Mouse (Mus musculus) spleen, postnatal 36 days (tissue): ENCODE measurements at regions not wholly inside any gene's neighbourhood (a gene's known extent, or its start where the extent isn't known, plus 50 kb on each side); places are given as distances from the start of the nearest gene placed in this dataset.

ENCODE experiments used
- DNase-seq, 2 experiments: peaks; one replicate each; pipeline ENCODE4 v3.0.0; 2022; ENCODE audit warnings: low spot score in 2 of 2, mixed read lengths in 1 of 2

DNA sequence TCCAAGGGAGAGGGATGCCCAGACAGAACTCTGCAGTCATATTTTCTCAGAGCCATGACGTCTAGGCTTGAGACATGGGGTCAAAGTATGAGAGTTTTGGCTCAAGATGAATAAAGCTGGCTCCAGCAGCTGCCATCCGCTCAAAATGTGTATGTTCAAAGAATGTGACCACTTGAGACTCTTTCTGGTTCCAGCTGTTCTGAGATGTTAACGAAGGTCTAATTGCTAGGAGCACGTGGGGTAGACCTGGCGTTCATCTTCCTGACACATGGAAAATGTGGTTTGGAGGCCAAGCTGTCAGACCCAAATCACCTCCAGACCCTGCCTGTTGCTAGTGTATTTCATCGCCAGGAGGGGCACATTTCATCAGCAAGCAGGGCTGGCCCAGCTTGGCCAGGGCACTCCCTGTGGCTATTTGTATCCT is 58.9 kb upstream of the Ankrd1 start:
- DNase-seq = no peak

DNA sequence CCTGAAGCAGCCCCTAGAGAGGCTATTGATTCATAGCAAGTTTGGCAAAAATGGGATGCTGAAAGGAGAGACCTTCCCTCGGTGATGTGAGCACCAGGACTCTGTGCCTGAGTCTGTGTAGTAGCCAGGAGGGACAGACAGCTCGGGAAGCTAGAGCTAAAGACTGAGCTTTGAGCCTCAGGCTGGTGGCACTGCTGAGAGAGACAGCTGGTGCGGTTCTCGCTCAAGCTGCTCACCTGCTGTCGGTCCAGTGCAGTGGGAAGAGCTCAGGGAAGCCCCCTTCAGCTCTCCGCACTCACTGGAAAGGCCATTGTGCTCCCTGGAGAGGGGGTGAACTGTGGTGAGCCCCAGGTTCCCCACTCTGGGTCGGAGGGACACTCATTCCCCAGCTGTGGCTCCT is 60.4 kb upstream of the Ankrd1 start:
- no peak for DNase-seq

DNA sequence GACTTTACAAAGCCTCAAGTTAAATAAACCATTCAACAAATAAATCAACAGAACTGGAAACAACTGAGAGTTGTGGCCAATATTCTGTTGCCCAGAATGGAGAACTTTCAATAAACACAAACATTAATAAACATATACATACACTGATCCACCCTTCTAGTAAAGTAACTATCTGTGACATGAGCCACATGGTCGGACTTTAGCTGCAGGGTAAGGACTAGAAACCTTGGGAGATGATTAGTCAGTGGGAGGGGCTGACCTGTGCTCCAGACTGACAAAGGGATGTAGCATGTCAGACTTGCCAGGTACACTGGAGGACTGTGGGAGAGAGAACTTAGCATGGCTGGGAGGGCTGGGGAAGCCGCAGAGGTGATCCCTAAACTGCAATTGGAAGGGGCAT is 61.6 kb upstream of the Ankrd1 start:
- DNase-seq = no peak

DNA sequence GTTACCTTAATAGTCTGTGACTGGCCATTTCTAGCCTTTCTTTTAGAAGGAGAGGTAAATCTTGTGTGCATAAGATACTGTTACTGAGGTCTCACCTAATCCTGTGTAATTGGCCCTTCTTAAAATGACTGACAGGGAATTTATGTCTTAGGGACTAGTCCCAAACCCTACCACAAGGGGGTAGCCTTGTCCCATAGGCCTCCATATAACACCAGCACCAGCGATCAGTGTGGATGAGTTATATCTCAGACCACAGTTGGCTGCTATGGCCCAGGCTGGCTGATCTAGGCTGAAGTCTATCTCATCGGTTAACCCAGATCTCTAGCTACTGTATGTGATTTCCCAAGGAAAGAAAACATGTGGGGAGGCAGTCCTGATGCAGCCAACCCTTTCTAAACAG is 63.2 kb upstream of the Ankrd1 start:
- peak; percentile 60 to 65 for DNase-seq

DNA sequence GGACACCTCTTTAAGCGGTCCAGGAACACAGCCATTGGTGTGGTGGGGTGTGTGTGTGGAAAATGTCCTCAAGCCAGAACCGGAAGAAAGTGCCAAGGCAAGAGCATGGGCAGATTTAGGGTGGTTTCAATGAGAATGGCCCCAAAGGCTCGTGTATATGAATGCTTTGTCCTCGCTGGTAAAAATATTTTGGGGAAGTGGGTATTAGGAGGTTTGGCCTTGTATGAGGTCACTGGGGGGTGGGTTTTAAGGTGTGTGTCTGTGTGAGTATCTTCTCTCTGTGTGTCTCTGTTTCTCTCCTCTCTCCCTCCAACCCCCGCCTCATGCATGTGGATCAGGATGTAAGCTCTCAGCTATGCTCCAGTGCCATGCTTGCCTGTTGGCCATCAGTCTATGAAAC is 69.8 kb upstream of the Ankrd1 start:
- DNase-seq = no peak

DNA sequence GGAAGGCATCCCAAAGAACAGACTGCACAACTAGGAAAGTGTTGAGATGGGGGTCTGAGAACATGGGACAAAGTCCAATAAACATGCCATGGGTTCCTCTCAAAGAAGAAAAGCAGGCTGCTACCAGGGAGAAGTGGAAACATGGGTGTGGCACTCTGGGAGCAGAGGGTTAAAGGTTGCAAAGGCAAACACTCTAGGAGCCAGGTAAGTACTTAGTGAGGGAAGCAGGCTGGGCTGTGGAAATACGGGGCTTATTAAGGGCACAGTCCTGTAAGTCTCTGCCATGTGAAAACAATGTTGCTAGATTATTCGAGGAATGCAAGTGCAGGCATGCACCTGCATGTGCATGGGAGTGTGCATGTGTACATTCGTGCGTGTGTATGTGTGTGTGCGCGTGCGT is 71.7 kb upstream of the Ankrd1 start:
- DNase-seq = no peak

DNA sequence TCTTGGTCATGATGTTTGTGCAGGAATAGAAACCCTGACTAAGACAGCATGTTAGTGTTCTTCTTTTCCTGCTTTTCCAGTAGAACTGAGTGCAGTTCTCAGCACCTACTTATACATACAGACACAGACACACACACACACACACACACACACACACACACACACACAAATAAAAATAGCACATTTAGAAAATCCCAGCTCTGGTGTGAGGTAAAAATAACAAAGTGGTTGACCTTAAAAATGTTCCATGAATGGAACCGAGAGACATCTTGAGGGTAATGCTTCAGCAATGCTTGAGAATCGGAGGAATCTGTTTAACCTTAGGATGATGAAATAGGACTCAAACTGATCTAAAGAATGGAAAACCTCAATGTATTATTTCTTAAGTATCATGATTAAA is 84.4 kb upstream of the Ankrd1 start:
- no peak for DNase-seq

DNA sequence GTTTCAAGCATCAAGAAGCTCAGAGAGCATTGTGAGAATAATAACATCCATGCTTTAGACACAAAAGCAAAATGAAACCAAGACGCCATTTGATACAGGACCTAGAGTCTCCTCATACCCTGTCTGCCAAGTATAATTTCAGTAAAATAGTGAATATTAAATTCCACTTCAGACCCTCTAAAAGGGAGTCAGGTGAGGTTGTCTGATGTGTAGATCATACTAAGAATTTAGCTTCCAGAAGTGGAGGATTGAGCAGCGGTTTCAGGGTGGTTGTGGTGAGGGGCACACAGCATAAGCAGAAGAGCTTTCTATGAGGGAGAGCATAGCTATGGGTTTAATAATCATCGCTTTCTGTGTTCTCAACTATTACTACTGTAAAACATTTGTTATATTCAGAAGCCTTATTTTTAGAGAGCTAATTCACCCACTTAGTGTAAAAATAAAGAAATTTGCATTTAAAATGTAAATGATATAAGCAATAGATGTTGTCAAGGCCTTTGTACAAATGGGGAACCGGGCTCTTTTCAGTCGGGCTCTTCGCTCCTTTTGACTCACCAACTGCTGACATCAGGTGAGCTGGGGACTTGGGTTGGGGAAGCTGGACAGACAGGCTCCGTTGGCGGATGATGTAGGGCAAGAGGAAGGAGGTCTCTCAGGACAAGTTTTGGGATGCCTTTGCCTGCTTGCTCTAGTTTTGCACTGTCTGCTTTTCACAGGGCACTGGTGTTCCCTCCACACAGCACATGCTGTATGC is 85.2 kb upstream of the Ankrd1 start:
- DNase-seq = no peak

DNA sequence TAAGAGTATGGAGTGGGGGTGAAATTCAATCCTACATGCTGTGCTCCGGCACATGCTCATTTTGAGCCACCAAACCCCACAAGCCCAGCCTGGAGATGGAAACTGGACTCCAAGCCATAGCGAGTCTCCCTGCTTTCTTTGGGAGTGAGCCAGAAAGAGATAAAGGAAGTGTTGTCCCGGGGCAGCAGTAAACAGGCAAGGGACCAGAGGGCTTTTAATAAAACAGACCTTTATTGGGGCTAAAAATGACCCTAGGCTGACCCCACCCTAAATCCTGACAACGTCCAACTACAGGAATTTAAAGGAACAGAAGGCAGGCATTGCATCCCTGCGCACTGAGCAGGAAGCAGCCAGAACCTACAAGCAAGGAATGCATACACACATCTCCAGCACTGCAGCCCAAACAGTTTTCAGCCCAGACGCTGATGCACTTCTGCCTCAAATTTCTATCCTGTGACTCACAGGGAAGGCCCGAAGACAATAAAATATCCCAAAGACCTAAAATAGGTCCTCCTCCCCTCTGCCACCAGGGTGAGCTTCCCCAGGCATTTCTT is 87.9 kb upstream of the Ankrd1 start:
- no peak for DNase-seq

DNA sequence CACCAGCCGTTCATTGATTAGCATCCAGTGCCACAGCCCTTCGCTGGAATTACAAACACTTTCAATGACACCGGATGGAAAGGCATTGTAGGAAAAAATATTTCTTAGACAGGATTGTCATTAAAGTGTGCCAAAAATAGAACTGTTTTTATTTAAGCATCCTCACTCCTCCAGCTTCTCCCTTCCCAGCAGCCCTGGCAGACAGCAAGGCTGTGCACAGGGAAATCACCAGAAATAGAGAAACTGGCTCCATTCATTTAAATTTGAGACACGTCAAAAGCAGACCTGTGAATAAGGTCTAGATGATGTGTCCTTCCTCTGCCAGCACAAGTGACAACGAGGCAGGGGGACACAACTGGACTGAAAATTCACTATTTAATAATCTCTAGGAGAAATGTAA is 88.5 kb upstream of the Ankrd1 start:
- no peak for DNase-seq

DNA sequence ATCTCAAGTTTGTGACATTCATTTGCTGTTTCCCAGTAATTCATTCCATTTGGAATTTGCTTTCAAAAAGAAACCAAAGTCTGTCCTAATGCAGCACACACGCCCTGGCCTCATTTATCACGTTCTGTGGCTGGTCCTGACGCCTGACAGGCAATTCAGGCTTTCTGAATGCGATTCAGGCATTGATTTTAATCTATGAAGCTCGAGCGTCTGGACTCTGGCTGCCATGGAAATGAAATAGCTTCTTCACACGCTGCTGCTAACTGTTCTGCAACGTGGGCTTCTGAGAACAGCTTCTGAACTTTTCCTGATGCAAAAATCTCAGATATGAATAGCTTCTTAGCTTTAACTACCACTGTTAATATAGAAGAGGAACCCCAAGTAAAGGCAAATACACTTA is 93.6 kb upstream of the Ankrd1 start:
- DNase-seq = no peak

DNA sequence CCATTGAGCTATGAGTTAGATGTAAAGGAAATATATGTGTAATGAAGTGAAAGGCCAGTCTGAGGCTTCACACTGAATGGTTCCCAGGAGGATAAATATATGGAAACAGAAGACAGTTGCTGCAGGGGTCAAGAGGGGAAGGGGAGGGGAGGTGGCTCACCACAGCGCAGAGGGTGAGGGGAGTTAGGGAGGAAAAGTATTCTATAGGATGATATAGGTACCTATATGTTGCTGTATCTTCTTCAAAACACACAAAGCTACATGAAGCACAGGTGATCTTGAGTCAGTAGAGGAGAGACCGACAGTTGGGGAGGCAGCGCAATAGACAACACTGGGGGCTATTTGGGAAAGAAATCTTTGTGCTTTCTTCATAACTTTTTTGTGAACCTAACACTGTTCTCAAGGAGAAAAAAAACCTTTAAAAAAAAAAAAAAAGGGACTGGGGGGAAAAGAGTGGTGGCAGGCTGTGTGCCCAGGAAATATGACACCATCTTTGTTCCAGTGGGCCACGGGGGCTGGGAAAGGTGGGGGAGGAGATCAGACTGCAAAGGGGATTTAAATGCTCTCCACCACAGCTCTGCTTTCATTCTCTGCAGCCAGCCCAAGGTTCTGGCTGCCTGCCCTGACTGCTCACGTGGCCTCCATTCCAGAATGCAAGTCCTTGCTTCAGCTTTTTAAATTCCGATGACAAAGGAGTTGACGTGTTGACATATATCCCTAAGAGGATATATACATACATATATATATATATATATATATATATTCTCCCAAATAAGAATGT is 94.5 kb upstream of the Ankrd1 start:
- no peak for DNase-seq

DNA sequence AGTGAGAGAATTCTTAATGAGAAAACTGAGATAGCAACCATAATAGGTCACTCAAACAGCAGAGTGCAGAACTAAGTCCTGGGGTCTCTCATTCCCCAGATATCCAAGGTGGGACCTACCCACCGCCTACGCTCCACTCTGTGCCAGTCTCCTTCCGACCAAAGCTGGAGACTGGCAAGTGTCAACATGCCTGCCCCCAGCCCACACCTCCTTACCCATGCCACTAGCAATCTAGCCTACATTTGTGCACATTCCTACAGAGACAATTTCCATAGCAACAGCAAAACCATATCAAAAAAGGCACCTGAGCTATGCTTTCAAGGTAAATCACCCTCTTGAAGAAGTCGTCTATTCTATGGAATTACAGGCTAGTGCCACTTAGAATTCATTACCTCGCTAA is 97.3 kb upstream of the Ankrd1 start:
- no peak for DNase-seq

DNA sequence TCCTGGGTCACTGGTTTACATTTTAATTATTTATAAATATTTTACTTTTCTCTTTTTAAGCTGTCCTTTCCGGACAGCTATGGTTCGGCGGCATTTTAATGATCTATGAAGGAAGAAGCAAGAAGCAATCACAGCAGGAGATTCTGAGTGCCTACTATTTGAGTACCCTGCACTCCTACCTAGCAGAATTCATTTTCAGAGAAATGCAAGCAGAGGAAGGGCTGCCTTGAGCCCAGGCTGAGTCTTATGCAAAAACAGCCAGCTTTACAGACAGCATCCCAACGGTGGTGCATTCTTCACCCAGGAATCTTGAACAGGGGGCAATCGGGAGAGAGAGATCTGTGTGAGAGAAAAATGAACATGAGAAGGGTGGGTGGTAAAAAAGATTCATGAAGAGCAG is 97.7 kb upstream of the Ankrd1 start:
- DNase-seq = no peak

DNA sequence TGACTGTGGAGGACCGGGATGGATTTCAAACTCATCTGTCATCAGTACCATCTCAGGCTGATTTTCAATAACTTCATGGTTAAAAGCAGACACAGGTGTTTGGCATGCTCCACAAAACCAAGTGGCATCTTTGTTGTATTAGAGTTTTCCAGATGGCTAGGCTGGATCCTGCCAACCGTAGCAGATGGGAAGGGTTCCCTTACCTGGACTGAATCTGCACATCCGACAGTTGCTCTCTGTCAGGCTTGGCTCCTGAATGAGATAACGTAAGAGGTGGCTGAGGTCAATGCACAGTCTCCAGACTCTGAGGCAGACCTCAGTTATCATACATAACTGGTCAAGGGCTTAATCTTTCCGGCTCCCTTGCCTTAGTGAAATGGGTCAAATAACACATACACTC is 99.0 kb upstream of the Ankrd1 start:
- DNase-seq = no peak

DNA sequence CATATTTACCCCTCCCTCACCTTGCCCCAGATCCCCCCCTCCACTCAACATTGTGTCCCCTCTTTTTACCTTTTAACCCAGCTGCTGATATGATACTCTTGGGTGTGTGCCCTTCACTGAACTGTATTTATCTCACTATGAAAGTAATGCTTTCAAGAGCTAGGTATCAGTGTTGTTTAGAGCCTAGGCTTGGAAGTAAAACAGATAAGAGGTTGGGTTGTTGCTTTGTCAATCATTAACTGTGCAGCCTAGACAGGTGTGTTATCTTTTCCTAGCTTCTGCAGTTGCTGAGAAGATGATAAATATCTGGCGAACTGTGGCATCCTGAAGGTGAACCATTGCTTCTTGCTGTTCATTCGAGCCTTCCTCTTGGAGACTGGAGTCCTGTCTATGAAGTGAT is 101.2 kb upstream of the Ankrd1 start:
- DNase-seq = no peak

DNA sequence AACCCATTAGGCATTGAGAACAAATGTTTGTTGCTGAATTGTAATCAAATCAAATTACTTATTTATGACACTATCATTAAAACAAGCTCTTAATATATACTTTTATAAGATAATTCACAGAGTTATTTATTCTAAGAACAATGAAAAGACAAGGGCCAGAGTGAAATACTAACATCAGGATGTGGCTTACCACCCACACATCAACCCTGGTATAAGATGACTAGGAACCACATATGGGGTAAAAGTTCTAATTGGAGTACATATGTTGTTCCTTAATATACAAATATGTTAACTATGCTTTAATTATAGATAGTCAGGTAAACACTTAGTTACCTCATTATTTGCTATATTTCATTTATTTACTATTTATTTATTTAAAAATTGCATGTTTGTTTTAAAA is 101.7 kb upstream of the Ankrd1 start:
- DNase-seq = no peak

DNA sequence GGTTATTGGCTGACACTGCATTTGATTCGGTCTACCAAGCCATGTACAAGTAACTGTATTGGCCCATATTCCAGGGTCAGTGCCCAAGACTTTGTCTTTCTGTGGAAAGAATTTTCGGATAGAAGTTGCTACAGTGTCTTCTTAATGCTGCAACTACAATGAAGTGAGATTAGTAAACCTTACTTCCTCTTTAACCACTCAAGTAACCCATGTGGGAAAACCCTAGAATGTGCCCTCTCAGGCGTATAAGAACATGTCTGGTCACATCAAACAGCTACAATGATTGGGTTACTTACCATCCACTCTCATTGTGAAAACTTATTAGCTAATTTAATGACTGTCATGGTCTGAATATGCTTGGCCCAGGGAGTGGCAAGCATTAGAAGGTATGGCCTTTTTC is 102.3 kb upstream of the Ankrd1 start:
- DNase-seq = peak; percentile 49 to 50

DNA sequence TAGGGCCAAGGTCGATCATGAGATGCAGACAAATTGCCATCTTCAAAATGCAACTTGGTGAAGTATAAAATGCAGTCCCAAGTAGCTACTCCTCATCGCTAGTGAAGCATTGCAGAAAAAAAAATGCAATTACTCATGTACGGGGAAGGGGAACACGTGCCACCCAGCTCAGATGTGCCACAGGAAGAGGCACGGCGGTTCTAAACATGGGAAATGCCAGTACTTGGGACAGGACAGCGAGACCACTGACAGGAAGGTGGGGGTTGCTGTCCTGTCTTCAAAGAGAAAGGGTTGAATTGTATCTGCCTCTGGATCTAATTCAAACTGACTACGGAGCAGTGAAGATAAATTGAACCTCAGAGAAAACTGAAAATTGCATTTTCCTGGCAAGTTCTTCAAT is 104.6 kb upstream of the Ankrd1 start:
- DNase-seq = peak in 1 of 2 experiments; percentile 9

DNA sequence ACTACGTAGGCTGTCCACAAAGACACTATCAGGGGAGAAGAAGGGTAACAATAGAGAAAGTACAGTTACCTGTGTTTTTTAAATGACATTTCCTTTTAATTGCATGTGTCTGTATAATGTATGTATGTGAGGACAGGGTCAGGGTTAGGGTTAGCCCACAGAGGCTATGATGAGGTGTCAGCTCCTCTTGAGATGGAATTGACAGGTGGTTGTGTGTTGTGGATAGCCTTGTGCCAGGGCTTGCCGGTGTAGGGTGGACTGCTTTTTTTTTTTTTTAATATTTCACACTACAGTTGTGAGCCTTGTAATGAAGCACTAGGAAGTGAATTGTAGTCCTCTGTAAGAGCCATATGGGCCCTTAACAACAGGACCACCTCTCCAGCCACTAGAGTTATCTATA is 105.7 kb upstream of the Ankrd1 start:
- DNase-seq = no peak

DNA sequence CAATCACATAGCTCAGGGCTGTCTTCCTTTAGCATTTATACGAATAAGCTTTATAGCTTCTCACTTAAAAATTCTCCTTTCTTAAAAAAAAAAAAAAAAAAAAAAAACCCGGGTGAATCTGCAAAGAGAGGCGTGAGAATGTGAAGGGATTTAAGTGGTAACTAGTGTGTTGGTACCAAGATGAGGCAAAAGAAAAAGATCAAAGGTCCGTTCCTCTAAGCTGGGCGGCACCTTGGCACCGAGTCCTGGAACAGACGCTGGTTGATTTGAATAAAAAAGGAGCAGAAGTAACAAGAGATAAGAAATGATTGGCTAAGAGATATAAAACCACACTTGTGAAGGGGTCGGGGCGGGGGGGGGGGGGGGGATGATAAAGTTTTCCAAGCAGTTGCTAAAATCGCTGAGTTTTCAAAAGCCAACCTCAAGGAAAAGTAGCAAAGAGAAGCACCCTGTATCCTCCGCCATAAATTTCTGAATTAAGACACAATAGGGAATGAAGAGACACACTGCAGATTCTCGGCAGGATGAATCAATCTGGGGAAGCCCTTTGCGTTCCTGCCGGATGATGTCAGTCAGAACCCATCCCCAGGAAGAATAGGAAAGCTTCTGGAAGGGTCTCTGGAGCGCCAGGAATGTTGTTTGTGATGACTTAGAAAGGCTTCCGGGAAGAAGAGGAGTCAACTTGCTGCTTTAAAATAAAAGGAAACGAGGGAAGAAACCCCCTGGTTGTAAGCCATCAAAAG is 107.7 kb upstream of the Ankrd1 start:
- no peak for DNase-seq

DNA sequence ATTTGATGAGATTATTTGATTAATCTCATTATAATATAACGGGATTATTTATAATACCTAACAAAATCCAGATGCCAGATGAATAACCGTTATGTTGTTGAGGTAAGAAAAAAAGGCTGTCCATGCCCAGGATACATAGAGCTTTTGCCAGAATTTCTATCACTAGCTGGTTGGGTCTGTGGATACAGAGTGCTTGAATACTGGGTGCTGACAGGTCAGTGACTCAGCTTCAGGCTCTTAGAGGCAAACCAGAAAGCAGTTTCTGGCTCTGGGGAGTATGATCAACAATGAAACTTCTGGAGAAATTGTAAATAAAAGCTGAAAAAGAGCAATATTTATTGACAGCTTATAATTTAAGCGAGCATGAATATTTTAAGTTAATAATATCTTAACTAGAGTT is 109.4 kb upstream of the Ankrd1 start:
- DNase-seq = no peak
